Mouse (Mus musculus): ENCODE results near the gene Mucl1. TPM values are rescaled to one million over a fixed set of nuclear protein-coding genes. Genes with fewer than 3 reads are reported as not detected.
"Not testable (repeated sequence)": the region's sequence is repeated elsewhere in the genome, so short reads cannot be mapped to it uniquely, and the experiment has no call there.

The Mucl1 gene
- not detected in 2 replicates for polyA plus RNA-seq (2016; fragmentation: Nextera tagmentation; extraction: Ambion mirVana)

DNA sequence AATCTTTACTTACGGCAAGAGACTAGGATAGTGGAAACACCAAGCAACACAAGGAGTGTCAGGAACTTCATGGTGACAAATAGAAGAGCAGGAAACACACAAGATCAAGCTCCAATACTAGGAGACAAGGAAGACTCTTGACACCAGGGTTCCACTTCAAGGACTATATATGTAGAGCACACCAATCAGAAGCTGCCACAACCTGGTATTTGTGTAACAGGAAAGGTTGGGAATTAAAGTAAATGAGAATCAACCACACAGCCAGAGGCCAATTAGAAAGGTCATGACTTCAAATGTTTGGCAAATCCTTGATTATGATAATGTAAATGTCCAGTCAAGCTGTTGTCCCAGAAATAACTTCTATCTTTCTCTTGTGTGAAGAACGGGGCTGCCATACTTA is at the start of gene Mucl1:
Gene Mucl1, minus strand, starts transcription at position 101 of the 400 bp plus-strand sequence.
- H3K36me3 ChIP-seq: no peaks in the 10 kb centered on the region
- H3K27ac ChIP-seq (replicated peaks): no peak within 1 kb of the TSS
- DNase-seq (ENCODE audit: low spot score): no peak
- WGBS: 88% methylated on average over 2 of the region's 2 CpGs
- H3K27me3 ChIP-seq (ENCODE audit: low read depth, poor library complexity, severe bottlenecking): no peaks in the 10 kb centered on the region
- no peaks in the 10 kb centered on the region for H3K4me1 ChIP-seq
- H3K4me3 ChIP-seq: no peak within 1 kb of the TSS
- H3K9me3 ChIP-seq (replicated peaks): no peaks in the 10 kb centered on the region

- DNase-seq (ENCODE audit: low spot score): peak; percentile 69
- not testable (repeated sequence) for H3K27ac ChIP-seq (replicated peaks)
These were observed 11.6 kb upstream of the Mucl1 start for GRCm38 (mm10) chr15:103766836-103767235.

DNA sequence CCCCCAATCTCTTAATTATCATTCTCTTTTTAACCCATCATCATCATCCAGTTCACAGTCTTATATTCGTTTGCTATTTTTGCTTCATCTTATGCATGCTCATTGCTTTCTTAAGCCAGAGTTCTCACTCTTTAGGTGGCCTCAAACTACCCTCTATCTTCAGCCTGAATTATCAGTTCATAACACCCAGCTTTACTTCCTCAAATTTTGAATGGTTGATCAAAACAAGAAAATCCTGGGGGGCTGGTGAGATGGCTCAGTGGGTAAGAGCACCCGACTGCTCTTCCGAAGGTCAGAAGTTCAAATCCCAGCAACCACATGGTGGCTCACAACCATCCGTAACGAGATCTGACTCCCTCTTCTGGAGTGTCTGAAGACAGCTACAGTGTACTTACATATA is 38.4 kb downstream of the Mucl1 start:
- H3K9me3 ChIP-seq (replicated peaks): not testable (repeated sequence)
- 86% methylated on average over 4 of the region's 5 CpGs for whole genome bisulfite sequencing

More at GRCm38 (mm10) chr15:103766836-103767235, 11.6 kb upstream of the Mucl1 start:
- not testable (repeated sequence) for H3K4me1 ChIP-seq; H3K36me3 ChIP-seq; H3K4me3 ChIP-seq; H3K9me3 ChIP-seq (replicated peaks); H3K27me3 ChIP-seq (ENCODE audit: low read depth, poor library complexity, severe bottlenecking)
- 11% methylated on average over 5 of the region's 5 CpGs for WGBS

More for the DNA sequence above, 38.4 kb downstream of the Mucl1 start:
- H3K27me3 ChIP-seq (ENCODE audit: low read depth, poor library complexity, severe bottlenecking); H3K4me1 ChIP-seq; H3K36me3 ChIP-seq; H3K4me3 ChIP-seq; H3K27ac ChIP-seq (replicated peaks); DNase-seq (ENCODE audit: low spot score): not testable (repeated sequence)

Other genes with a start within 250 kb of the Mucl1 start
- gene Ppp1r1a, start 217.5 kb downstream of the Mucl1 start, polyA plus RNA-seq (2016; fragmentation: Nextera tagmentation; extraction: Ambion mirVana): 38.3 and 46.7 TPM in 2 replicates
- not detected in 2 replicates for gene Glycam1, start 190.4 kb downstream of the Mucl1 start, polyA plus RNA-seq (2016; fragmentation: Nextera tagmentation; extraction: Ambion mirVana)
- gene Mucl2, start 143.8 kb upstream of the Mucl1 start, polyA plus RNA-seq (2016; fragmentation: Nextera tagmentation; extraction: Ambion mirVana): not detected in 2 replicates